Mouse (Mus musculus): ENCODE data around the gene Prkacb. TPM values are rescaled to one million over a fixed set of nuclear protein-coding genes. Genes with fewer than 3 reads are reported as not detected.
"Not testable (repeated sequence)": the region's sequence is repeated elsewhere in the genome, so short reads cannot be mapped to it uniquely, and the experiment has no call there.

Gene Prkacb
- total RNA-seq, 2 experiments from 2014 or later: 109 to 117 TPM

DNA sequence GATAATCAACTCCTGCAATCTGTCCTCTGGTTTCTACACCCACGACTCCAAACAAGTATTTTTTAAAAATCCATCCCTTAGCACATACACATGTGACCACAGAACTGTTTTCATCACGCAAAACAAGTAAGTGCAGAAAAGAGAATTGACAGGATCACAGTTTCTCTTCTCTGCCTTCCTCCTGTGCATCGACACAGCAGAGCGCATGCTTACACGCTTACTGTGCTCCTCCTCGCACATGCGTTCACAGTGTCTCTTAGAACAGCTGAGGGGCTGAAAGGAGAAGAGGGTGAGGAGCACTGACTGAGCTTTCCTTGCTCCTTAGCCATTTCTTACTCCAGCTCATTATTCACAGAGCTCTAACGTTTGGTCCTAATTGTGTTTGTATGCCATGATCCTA lies 33.9 kb downstream of the Prkacb start:
- DNase-seq: no peak

DNA sequence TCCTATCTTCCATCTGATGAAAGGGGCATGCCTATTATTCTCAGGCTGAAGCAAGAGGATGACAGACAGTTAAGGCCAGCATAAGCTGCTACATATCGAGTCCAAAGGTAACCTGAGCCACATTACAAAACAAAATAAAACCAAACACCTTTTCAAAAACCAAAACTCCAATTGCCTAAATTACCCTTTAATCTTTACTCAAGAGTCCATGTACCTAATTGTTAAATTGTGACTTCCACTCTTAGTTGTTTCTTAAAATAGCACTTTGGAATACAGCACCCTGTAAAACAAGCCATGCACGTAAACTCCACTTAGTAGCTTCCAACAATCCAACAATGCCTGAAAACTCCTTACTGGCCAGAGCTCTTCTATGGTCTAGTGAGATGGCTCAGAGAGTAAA lies 34.3 kb downstream of the Prkacb start:
- DNase-seq: no peak

DNA sequence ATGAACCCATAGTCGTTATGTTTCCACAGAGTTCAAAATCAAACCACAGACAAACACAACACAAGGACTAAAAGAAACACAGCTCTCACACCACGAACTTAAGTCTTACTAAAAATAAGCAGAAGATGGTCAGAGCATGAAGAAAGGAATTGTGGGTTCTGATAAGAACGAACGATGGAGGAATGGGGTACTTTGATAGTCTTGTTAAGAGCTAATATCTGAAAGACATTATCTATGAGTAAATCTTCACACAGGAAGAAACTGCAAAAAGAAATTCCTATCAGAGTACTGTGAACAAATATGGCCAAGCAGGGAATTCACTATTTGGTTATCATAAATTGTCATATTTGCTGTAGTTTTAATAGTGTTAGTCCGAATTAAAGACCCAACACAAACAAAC lies 36.1 kb downstream of the Prkacb start:
- DNase-seq: no peak

DNA sequence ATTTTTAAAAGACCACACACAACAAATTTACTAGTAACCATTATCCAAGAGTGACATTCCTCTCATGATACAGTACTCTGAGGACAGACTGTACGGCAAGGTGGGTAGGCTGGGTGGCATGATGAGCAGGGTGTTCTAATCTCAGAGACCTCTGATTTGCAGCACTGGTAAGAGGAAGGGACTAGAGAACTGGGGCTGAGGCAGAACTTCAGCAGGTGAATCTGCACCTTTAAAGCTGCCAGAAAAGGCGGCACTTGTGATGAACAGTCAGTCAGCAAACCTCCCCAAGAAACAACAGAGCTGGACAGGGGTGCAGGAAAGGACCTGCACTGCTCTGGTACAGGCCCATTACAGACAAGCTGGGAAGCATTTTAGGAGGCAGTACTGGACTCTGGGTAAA lies 41.9 kb downstream of the Prkacb start:
- DNase-seq: no peak

DNA sequence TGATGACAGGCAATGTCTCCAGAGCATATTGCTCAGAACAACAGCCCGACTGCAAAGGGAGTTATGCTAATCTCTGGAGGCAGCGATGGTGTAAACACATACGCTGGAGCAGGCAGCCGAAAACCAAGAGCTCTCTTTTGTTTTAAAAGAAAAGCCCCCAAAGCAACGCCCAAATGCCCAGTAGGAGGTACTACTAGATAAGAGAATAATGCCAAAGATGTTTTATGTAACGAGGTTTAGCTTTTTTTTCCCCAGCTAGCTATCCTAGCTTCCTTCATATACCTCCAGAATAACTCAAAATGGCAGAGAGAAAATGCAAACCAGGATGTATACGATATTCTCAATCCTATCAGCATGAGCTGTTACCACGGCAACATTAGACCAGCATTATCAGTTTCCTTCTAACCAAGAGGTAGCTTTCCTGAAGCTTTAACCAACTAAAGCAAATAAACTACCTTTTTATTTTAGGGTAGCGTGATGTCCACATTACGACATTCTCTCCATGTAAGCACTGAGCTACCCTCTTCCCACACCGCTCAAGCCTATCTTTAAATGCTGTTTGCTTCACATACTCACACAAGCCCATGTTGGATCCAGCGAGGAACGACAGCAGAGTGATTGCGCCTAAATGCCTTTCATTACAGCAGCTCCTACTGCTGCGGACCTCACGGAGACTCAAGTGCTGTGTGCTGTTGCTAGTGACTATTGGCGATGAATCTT lies 42.7 kb downstream of the Prkacb start:
- no peak for DNase-seq

DNA sequence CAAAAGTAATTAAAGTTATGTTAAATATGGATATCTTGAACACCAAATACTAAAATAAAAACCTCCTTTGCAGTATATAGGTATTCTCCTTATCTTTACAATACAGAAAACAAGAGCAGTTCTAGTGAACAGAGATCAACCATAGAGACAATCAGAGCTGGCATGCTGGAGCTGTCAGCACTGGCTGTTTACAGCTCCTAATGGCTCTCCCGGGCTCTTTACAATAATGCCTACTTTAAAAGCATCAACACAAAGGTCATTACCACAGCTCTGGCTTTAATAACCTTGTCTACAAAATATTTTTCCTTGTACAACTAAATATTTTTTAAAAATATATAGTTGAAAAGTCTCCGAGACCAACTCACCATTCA lies 43.2 kb downstream of the Prkacb start:
- no peak for DNase-seq

DNA sequence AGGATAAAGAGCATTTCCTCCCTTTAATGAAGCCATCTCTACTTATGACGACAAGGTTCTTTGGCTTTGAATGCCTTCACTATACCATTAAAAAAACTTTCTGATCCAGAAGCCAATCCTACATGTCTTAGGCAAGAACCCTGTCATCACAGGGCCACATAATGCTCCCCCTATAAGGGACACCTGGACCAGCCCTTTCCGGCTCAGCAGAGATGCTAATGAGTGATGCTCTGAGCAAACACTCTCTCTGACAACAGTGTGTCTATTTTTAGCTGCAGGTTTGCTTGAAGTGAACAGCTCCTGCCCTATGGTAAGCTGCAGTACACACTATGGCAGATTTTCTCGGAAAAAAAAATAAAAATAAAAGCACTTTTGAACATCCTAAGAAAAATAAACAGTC lies 43.9 kb downstream of the Prkacb start:
- DNase-seq: no peak

DNA sequence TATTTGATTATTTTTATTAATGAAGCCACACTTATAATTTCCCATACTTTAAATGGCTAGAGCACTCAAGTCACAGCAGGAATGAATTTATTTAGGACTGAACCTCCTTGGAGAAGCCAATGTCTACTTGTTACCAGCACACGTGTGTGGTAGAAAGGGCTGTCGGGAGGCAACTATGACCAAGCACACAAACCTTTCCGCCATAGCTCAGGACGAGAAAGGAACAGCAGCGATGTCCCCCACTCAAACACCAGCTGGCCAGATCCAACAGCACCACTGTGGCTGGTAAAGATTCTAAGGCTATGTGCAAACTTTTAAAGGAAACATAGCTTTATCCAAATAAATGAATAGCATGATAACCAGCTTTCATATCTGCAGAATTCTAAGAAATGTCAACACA lies 44.4 kb downstream of the Prkacb start:
- no peak for DNase-seq

DNA sequence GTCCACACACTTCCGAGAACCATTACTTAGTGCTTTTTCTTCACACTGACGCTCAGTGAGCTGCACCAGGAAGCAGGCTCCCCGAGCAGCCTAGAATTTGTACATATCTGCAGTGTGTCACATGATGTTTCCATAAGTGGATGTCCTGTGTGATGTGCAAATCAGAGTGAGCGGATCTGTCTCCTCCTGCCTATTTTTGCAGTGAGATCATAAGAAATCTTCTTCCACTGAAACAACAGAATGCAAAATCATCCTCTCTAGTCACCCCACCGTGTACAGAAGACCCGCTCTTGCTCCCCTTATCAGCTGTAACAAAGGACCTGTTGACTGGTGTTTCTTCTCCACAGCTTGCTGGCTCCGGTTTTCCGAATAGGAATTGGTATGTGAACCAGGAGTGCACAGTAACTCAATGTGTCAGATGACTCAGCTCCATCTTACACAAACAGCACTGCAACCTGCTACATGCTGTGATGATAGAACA lies 46.0 kb downstream of the Prkacb start:
- DNase-seq: no peak

DNA sequence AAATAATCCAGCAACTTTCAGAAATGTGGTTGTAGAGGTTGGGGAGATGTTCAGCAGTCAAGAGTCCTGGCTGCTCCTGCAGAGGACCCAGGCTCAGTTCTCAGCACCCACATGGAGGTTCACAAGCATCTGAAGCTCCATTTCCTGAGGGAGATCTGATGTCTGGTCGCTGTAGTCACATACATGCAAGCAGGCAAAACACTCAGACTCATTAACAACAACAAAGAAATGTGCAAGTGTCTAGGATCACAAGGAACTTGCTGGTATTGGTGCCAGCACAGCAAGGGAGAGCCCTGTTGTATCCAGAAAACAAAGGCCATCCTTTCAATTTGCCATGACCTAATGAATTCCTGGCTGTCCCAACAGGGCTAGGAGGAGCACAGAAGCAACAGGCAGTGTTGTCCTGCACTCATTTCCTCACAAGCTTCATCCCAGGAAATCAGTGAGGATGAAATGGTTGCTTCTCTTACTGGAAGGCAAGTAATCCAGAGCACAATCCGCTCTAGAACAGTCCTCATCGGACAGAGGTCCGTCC lies 46.7 kb downstream of the Prkacb start:
- DNase-seq: no peak

DNA sequence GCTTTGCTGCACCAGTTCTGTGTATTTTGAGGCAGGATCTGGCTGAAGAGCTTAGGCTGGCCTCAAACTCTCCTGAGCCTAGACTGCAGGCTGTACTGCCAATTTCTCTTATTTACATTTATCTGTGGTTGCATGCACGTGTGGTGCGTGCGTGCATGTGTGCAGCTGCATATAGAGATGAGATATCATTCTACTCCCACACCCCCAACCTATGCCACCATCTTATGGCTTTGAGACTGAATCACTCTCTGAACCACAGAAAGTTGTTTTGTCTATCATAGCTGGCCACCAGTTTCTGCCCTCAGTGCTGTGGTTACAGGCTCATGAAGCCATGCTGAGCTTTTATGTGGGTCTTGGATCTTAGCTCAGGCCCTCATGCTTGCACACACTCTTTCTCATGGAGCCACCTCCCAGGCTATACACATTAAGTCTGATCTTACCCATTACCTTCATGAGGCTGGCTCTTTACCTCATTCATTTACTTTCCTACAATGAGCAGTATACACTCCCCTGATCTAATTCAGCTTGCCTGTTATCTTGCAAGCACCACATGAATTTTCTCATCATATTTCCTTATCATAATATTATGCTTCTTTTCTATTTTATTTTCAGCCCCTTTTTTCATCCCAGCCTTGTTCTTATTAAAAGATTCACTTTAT lies 47.8 kb downstream of the Prkacb start:
- no peak for DNase-seq

DNA sequence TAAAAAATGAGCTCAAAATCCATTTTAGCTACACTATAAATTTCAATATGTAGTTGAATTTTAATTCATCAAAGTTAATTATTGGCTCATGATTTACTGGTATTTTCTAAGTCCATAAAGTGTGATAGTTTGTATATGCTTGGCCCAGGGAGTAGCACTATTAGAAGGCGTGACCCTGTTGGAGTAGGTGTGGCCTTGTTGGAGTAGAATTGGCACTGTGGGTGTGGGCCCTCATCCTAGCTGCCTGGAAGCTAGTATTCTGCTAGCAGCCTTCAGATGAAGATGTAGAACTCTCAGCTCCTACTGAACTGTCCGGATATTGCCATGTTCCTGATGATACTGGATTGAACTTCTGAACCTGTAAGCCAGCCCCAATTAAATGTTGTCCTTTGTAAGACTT lies 49.7 kb downstream of the Prkacb start:
- not testable (repeated sequence) for DNase-seq

DNA sequence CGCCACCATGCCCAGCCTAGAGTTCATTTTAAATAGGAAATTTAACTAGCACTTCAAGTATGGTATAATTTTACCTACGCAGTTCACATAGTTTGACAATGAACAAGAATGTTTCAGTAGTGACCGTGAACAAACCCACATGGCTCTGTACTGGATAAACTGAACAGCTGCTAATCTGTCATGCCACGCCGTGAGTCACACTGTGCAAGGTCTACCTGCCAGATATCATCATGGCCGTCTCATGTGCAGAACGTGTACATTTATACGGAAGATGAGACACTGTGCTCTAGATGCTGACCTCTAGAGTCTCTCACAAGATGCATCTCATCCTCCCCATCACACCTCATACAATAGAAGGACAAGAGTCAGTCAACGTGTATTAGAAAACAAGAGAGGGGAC lies 51.5 kb downstream of the Prkacb start:
- peak in 1 of 2 experiments; percentile 42 for DNase-seq

DNA sequence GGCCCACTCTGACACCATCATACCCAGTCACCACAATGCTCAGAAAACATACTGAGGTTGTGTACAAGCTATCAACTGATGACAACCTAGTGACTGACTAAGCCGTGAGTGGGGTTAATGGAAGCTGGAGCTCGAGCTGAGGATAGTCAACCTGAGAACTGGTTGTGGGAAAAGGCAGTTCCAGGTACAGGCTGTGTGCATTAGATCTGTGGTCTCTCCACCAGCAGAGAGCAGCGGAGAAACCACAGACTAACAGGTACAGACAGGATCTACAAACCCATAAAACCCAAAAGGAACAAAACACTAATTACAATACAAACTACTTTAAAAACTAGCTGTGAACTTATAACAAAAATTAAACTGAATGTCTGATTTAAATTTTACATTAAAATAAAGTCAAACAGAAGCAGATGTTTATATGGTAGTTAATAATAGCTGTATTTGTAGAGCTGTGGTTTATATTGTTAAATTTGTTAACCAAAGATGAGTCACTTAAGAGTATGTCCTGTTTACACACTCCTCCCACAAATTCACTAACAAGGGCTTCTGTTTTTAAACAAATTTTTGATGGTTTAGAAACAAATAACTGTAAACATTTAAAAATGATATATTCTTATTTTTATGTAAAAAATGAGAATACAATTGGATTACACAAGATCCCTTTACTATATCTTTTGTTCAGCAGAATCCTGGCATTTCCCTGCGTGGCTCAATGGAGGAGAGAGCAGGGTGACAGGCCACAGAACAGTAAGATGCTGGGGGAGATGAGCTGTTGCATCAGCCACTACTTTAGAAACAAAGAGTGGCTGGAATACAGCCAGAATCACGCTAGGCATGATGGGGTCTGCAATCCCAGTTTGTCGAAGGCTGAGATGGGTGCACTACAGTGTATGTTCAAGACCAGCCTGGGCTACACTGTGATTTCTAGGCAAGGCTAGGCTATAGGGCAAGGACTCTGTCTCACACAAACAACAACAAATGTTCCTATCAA lies 54.5 kb downstream of the Prkacb start:
- DNase-seq: no peak

DNA sequence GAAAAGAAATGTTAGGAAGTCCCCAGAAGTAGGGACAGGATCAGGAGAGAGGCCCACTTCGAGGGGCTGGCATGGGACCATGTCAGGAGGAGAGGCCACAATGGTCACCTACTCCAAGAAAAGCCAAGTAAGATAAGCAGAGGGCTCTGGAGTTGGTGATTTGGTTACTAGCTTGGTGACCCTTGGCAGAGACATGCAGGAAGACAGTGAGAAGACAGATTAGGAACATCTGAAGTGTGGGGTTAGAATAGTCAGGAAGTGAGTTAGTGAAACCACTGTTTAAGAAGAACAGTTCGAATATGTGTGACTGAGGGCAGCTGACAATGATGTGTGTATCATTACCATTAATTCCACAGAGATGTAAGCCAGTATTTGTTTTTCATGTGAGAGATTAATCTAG lies 58.5 kb downstream of the Prkacb start:
- DNase-seq: no peak

DNA sequence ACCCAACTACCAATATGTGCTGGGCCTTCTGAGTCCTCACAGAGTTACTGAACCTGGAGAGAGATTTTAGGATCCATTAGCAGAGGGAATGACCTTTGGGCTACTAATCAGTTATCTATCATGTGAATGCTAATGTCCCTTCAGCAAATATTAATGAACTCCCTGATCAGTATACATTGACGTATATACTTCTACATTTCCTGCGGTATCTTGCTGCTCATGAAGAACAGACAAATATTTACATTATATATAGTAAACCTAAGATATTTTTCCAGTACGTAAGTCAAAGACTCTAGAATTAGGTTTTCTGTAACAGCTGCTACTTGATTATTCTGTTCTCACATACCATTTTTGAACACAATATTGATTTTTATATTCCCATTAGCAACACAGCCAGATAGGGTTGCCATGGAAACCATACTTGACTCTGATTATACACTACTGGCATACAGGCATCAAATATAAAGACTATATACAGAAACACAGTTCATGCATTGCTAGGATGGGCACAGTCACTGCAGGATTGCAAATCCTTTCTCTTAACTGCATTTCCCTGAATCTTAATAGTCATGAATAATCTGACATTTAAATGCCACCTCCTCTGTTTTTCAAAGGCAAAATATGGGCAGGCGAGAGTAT lies 71.1 kb downstream of the Prkacb start:
- no peak for DNase-seq

DNA sequence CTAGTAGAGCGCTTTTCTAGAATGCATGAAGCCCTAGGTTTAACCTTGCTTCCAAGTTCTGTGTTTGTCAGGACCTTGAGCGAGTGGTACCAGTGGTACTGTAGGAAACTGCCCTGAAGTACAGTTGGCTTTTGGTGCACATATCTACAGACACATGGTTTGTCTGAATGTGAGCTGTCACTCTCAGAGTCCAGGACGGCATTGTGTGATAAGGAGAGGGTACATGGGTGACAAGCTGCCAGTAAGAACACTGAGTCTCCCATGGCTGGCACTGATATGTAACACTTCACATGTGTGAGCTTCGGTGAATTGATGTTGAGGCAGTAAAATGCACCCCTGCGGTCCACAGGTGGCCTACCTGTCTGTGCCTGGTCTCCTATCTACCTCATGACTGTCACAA lies 71.6 kb downstream of the Prkacb start:
- no peak for DNase-seq

DNA sequence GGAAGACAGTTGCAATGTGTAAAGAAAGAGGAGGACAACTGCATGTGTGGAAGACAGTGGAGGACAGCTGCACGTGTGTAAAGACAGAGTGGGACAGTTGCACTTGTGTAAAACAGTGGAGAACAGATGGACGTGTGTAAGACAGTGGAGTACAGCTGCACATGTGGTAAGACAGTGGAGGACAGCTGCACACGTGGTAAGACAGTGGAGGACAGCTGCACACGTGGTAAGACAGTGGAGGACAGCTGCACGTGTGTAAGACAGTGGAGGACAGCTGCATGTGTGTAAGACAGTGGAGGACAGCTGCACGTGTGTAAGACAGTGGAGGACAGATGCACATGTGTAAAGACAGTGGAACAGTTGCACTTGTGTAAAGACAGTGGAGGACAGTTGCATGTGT lies 76.6 kb downstream of the Prkacb start:
- DNase-seq: not testable (repeated sequence)

DNA sequence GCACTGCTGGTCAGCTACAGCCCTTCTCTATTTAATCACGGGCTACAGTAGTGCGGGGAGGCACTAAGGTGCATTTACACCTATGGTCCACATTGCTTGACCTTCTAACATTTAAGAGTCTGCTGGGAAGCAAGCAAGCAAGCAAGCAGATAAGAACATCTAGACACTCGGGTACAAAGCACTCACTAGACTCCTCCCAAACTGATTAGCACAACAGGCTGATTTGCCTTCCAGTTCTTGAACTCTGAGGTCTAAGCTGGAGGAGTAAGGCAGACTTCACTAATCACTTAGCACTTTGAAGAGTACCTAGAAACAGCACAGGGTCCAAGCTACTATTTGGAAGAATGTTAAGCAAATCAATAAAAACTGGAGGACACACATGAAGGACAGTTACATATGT lies 77.1 kb downstream of the Prkacb start:
- DNase-seq: no peak

DNA sequence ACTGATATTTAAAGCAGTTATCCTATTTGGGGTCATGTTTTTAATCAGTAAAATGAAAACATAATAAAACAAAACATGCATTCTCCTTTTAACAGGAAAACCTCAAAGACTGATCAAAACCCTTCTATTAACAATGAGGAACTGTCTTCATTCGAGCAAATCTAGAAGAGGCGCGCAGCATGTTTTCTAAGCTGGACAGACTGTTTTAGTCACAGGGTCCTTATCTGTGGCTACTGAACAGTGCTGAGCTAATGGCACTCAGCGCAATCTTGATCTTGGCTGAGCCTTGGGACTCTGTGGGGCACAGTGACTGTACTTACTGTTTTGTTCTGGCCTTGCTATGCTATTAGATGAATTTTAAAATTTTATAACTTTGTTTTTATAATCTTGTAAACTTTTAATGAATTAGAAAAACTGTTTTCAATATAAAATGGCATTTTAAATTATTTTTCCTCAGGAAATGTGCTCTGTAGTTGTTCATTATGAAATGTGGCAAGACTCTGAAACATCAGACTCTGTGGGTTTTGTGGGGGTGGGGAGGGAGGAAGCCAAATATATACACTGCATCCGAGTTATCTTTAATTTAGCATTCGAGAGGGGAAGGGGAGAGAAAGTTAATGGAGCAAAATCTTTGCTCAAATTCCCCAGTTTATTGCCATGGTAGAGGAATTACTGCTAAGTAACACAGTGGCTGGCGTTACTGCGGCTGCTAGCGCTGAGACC lies 77.7 kb downstream of the Prkacb start:
- DNase-seq: no peak

DNA sequence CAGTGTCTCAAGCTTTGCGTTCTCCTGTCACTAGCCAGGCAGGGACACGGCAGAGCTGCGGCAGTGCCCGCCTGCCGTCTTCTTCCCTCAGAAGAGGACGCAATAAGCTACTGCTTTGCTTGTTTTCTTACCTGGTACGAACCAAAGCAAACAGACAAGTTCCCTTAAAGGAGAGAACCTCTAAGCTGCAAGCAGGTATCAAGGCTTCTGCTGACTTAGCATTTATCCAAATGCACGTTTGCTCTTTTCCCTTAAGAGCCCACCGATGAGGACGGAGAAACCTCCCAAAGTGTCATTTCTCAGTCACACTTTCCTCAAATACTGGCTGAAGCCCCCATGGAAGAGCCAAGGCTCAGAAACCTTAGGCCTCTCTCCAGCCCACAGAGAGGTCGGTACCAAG lies 81.3 kb downstream of the Prkacb start:
- no peak for DNase-seq
